Mouse (Mus musculus) cortical plate, adult 2 months (tissue): ENCODE data around the gene Ano9. TPM values are rescaled to one million over a fixed set of nuclear protein-coding genes. Genes with fewer than 3 reads are reported as not detected.

Source experiments
- H3K27ac ChIP-seq: fragments of 200-500 bp; 2 replicates; pipeline ENCODE4 v1.5.1; 2012; ENCODE audit warnings: low read length, control low read depth, inconsistent platforms; ENCODE audit not compliant: insufficient read depth
- H3K4me1 ChIP-seq: fragments of 200-500 bp; 2 replicates; pipeline ENCODE4 v1.6.1; 2011; ENCODE audit warnings: low read length; ENCODE audit not compliant: control insufficient read depth, insufficient read depth
- H3K4me3 ChIP-seq: fragments of 200-500 bp; 2 replicates; pipeline ENCODE4 v1.5.1; 2011; ENCODE audit warnings: mild to moderate bottlenecking, low read length, control low read depth; ENCODE audit not compliant: insufficient read depth
- CTCF ChIP-seq: fragments of 200-500 bp; IDR thresholded peaks from 2 replicates; pipeline ENCODE4 v1.5.1; 2011; ENCODE audit warnings: mild to moderate bottlenecking, control low read depth, low read length; ENCODE audit not compliant: insufficient read depth; ENCODE audit errors: extremely low read depth
- POLR2A ChIP-seq: fragments of 200-500 bp; IDR thresholded peaks from 2 replicates; pipeline ENCODE4 v1.6.1; 2011; ENCODE audit warnings: mild to moderate bottlenecking, low read length, control low read depth; ENCODE audit not compliant: insufficient read depth; ENCODE audit errors: extremely low read depth
- polyA plus RNA-seq: library from polyadenylated mRNA; depleted of rRNA; stranded (reverse); fragments of >200 nt; gene quantifications from 2 replicates; pipeline ENCODE4 v1.2.3, GENCODE M21; 2012; rRNA removed

Gene Ano9
- polyA plus RNA-seq, 1 experiment = not detected

- H3K4me1 ChIP-seq = peaks cover 2% of the 10 kb centered on the region; the same call in 1 of the 2 replicates
- no peak for TF ChIP-seq POLR2A
- no peak for TF ChIP-seq CTCF
Observed at GRCm38 (mm10) chr7:141056976-141057375, 60.6 kb downstream of the Ano9 start.

GRCm38 (mm10) chr7:141055785-141056184 lies 61.8 kb downstream of the Ano9 start:
- Histone ChIP-seq H3K4me3 (no peak overlapping the region), H3K4me1 (no peaks in the 10 kb centered on the region), H3K27ac (no peak overlapping the region)
- TF ChIP-seq CTCF = no peak
- TF ChIP-seq POLR2A = no peak

More at GRCm38 (mm10) chr7:141056976-141057375, 60.6 kb downstream of the Ano9 start:
- H3K4me3 ChIP-seq = no peak overlapping the region
- H3K27ac ChIP-seq = no peak overlapping the region

GRCm38 (mm10) chr7:141052421-141052820 lies 65.2 kb downstream of the Ano9 start:
- no peak overlapping the region for H3K27ac ChIP-seq
- H3K4me1 ChIP-seq = peaks cover 4% of the 10 kb centered on the region
- no peak overlapping the region for H3K4me3 ChIP-seq
- TF ChIP-seq CTCF (no peak), POLR2A (no peak)

DNA sequence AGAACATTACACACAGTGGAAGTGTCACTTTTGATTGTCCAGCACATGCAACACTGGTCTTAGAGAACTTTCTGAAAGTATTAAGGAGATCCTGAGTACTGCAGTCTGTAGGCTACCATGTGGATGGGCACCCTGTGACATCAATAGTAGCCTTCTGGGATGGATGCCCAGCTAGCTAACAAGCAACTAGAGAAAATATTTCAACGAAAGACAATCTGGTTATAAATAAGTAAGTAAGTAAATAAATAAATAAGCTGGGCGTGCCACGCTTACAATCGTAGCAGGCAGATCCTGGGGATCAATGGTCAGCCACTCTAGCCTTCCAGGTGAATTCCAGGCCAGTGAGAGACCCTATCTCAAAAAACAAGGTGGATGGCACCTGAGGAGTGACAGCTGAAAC lies 65.6 kb downstream of the Ano9 start:
- no peak overlapping the region for H3K27ac ChIP-seq
- peaks cover 5% of the 10 kb centered on the region for H3K4me1 ChIP-seq
- no peak overlapping the region for H3K4me3 ChIP-seq
- TF ChIP-seq POLR2A (no peak), CTCF (no peak)

Other genes with a start within 250 kb of the Ano9 start
- 96.6 and 103 TPM in 2 replicates for gene Psmd13, start 235.8 kb downstream of the Ano9 start, polyA plus RNA-seq
- 153 and 158 TPM in 2 replicates for gene Sirt3, start 235.5 kb downstream of the Ano9 start, polyA plus RNA-seq
- 1.2 and 1.3 TPM in 2 replicates for gene Cox8b, start 217.4 kb downstream of the Ano9 start, polyA plus RNA-seq
- 0.44 and 0.54 TPM in 2 replicates for gene Nlrp6, start 196.9 kb downstream of the Ano9 start, polyA plus RNA-seq
- gene Pgghg, start 176.4 kb downstream of the Ano9 start, polyA plus RNA-seq = 8.0 and 8.5 TPM in 2 replicates
- 0.15 TPM in 1 of 2 replicates, not detected in the other for gene Ifitm5, start 167.5 kb downstream of the Ano9 start, polyA plus RNA-seq
- not detected in 2 replicates for gene Gm45717, start 161.9 kb downstream of the Ano9 start, polyA plus RNA-seq
- gene Ifitm2, start 161.8 kb downstream of the Ano9 start, polyA plus RNA-seq = 47.7 and 48.0 TPM in 2 replicates
- 22.0 and 28.5 TPM in 2 replicates for gene Ifitm1, start 150.6 kb downstream of the Ano9 start, polyA plus RNA-seq
- gene Ifitm3, start 107.0 kb downstream of the Ano9 start, polyA plus RNA-seq = 50.4 and 59.6 TPM in 2 replicates
- 0.74 and 1.3 TPM in 2 replicates for gene Ifitm6, start 99.9 kb downstream of the Ano9 start, polyA plus RNA-seq
- not detected in 2 replicates for gene Gm17387, start 88.7 kb downstream of the Ano9 start, polyA plus RNA-seq
- gene B4galnt4, start 56.7 kb downstream of the Ano9 start, polyA plus RNA-seq = 109 and 125 TPM in 2 replicates
- gene Pkp3, start 39.6 kb downstream of the Ano9 start, polyA plus RNA-seq = 0.06 and 0.15 TPM in 2 replicates
- 4.0 and 4.3 TPM in 2 replicates for gene Sigirr, start 17.2 kb downstream of the Ano9 start, polyA plus RNA-seq
- gene Ptdss2, start 4.6 kb upstream of the Ano9 start, polyA plus RNA-seq = 57.6 and 58.9 TPM in 2 replicates
- 38.6 and 38.8 TPM in 2 replicates for gene Rnh1, start 55.1 kb upstream of the Ano9 start, polyA plus RNA-seq
- gene Hras, start 76.2 kb upstream of the Ano9 start, polyA plus RNA-seq = 256 and 265 TPM in 2 replicates
- gene Lrrc56, start 76.4 kb upstream of the Ano9 start, polyA plus RNA-seq = 5.4 and 5.8 TPM in 2 replicates
- 0.17 and 0.27 TPM in 2 replicates for gene Lmntd2, start 96.3 kb upstream of the Ano9 start, polyA plus RNA-seq
- gene Rassf7, start 98.1 kb upstream of the Ano9 start, polyA plus RNA-seq = 1.5 and 2.2 TPM in 2 replicates
- gene Phrf1, start 111.0 kb upstream of the Ano9 start, polyA plus RNA-seq = 24.3 and 26.0 TPM in 2 replicates
- 6.8 and 7.5 TPM in 2 replicates for gene Irf7, start 148.7 kb upstream of the Ano9 start, polyA plus RNA-seq
- 0.04 TPM in 1 of 2 replicates, not detected in the other for gene Cdhr5, start 159.0 kb upstream of the Ano9 start, polyA plus RNA-seq
- 0.27 and 0.38 TPM in 2 replicates for gene Sct, start 161.3 kb upstream of the Ano9 start, polyA plus RNA-seq
- 0.42 and 0.50 TPM in 2 replicates for gene Drd4, start 174.2 kb upstream of the Ano9 start, polyA plus RNA-seq
- 31.8 and 35.5 TPM in 2 replicates for gene Deaf1, start 209.9 kb upstream of the Ano9 start, polyA plus RNA-seq
- gene Tmem80, start 209.9 kb upstream of the Ano9 start, polyA plus RNA-seq = 56.7 and 59.2 TPM in 2 replicates
- gene Eps8l2, start 221.1 kb upstream of the Ano9 start, polyA plus RNA-seq = 6.7 and 6.8 TPM in 2 replicates